Mouse (Mus musculus) right cerebral cortex, postnatal 36 days (tissue): Measurements from ENCODE around the gene Klb.
A peak's percentile ranks its signal among the peaks of the same experiment; 100 is the strongest.
"Not testable (repeated sequence)": the region's sequence is repeated elsewhere in the genome, so short reads cannot be mapped to it uniquely, and the experiment has no call there.

Experiments used
- DNase-seq, 2 experiments: peaks; one replicate each; pipeline ENCODE4 v3.0.0; 2022; ENCODE audit warnings: low spot score in 2 of 2, mixed read lengths in 1 of 2

The Klb gene

DNA sequence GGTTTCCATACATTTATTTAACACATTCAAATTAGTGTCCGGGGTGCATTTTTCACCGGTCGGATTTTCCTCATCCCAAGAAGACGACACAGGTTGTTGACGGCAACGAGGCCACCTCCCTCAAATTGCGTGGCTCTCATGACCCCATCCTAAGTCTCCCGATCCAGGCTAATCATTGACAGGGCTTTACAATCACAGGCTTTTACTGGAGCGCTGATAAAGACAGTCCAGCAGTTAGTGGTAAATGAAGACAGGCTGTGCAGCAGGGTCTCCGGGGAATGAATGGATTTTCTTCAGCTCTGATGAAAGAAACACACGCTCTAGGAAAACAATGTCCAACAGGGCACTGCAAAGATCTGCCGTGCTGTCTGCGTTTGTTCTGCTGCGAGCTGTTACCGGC, at the start of gene Klb:
Klb (plus strand) TSS at position 147 of the 400 bp plus-strand sequence.
- DNase-seq, result no peak

DNA sequence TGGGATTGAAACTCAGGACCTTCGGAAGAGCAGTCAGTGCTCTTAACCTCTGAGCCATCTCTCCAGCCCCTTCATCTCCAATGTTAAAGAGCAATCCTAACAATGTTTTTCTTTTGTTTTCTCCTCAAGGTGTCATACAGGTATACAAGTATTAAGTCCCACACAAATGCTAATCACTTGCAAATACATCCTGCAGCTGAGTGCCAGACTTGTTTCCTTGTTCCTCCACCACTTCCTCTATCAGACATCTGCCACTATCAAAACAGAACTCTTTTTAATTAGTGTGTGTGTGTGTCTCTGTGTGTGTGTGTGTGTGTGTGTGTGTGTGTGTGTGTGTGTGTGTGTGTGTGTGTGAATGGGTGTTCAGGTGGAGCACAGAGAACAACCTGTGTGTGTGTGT, 48.5 kb upstream of the Klb start:
- DNase-seq, result not testable (repeated sequence)

DNA sequence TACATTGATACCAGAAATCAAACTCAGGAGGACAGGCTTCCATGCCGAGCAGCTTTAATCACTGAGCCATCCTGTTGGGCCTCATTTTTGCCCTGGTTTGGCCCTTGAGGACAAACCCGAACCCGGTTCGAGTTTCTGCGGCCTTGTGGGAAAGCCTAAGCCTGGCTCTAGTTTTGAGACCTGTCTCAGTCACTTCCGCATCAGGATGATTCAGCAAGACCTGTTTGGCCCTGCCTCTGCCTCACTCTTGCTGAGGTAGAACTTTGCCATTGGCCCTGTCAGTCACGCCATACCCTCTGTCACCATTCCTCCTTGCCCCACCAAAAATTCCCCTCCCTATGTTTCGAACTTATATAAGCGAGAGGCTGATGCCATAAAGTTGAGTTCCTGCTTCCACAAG, 48.0 kb upstream of the Klb start:
- no peak for DNase-seq

DNA sequence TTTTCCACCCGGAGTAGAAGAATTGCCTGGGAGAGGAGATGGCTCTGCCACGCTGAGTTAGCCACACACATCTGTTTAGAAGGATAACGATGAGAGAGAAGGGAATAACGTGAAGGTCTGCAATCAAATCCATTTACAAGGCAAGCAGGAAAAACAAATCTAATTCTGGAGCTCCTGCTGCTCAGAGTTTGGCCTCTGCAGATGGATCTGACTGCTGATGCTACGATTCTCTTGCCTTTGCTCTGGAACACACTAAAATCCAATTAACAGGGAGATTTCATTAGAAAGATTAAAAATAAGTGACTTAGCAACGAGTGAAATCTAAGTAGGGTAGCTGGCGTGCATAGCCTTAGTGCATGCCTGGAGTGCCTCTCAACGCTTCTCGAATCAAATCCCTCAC, 42.6 kb upstream of the Klb start:
- DNase-seq, result no peak

DNA sequence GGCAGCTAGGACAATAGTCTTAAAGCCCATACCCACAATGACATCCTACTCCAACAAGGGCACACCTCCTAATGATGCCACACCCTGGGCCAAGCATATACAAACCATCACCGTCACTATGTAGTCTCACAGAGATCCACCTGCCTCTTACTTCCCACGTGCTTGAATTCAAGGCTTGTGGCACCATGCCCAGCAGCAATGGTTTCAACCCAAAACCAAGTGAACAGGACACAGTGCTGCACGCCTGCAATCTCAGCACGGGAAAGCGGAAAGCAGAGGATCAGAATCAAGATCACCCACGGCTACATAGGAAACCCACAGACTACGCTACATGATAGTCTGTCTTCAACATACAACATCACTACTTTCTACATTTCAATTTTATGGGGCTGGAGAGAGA, 39.9 kb upstream of the Klb start:
- DNase-seq, result no peak

DNA sequence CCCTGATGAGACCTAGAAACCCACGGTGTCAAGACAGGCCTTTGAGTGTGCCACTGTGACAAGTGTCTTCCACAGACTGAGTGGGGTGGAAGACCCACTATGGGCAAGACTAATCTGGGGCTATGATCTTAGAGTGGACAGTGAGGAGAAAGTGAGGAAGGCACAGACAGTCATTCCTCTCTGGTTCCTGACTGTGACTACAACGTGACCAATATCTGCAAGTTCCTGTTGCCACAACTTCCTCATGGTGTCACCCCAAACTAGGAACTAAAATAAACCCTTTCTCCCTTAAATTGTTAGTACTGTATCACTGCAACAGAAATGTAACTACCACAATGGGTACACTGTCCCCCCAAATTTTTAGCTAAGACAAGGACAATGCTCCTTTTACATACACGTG, 39.2 kb upstream of the Klb start:
- DNase-seq, result no peak

DNA sequence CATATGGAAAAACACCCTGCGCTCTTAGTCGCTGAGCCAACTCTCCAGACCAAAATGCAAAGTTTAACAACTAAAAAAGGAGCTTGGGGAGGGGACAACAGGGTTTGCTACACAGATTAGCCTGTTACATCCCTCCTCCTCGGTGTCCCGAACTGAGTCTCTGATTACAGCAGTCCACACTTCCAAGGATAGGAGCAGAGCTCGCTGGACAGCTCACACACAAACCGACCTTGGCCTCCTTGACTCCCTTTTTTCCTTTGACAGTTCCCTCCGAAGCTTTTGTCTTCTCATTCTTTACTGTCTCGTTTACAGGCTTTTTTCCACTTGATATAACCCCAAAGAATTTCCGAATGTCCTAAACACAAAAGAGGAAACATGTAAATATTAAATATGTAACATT, 28.9 kb upstream of the Klb start:
- DNase-seq, result no peak

DNA sequence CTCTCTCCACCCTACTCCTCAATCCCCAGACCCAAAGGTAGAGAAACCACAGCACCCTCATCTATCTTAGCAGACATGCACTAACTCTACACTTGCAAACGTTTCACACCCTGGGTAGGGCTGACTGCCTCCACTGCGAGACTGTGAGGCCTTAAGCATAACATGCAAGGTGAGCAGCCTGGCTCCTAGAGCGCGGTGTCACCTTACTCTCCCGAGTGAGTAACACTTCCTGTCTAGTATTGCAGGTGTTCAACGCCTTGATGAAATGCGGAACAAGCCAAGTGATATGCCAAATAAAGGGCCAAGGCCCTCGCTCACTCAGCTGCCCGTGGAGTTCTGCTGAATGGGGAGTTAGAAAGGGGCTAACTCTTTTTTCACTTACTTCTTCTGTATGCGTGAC, 25.9 kb upstream of the Klb start:
- DNase-seq, result no peak

DNA sequence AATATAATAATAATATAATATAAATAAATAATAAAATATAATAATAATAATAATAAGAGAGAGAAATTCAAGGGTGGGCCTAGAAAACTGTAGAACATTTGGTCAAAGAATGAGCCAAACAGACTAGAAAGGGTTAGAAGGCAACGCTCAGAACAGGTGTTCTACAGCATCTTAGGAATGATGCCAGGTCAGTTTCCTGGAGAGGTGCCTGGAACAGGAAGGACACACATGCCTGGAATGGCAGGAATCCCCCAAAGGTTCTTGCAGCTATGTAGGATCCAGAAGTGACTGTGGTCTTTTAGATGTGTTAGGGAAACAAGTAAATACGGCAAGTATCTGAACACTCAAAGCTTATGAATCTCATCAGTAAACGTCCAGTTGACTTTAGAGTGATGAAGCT, 23.8 kb upstream of the Klb start:
- DNase-seq, result no peak

DNA sequence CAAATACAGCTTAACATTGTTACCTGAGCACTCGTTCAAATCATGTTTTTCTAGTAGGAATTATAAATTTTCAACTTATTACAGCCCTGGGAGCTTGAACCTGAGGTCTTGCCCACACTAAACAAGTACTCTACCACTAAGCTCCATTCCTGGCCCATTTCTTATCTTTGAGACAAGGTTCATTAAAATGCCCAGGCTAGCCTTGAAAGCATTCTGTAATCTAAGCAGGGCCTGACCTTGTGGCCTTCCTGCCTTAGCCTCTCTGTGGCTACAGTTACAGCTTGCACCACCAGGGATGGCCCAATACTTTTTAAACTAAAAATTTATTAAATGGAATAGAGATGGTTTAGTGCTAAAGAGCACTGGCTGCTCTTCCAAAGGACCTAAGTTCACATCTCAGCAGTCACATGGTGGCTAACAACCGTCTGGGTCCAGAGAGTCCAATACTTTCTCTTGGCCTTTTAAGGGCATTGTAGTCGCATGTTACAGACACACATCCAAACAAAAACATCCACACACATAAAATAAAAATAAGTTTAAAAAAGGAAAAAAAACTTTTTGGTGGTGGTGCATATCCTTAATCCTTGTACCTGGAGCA, 23.3 kb upstream of the Klb start:
- DNase-seq, result no peak

DNA sequence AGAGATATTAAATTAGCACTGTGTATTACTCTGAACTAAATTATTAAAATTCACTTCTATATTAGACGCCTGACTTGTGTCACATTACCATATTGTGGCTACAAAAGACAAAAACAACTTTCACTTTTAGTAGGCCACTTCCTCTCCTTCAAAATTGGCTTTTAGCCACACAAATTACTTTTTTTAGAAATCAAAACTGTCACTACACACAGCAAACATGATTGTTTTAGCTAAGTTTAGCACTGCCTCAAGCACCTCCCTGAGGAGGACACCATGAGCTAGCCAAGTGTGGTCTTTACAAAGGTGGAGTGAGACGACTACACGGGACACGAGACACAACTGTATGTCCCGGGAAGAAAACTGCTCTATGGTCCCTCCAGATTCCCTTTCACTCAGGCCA, 21.9 kb upstream of the Klb start:
- no peak for DNase-seq

DNA sequence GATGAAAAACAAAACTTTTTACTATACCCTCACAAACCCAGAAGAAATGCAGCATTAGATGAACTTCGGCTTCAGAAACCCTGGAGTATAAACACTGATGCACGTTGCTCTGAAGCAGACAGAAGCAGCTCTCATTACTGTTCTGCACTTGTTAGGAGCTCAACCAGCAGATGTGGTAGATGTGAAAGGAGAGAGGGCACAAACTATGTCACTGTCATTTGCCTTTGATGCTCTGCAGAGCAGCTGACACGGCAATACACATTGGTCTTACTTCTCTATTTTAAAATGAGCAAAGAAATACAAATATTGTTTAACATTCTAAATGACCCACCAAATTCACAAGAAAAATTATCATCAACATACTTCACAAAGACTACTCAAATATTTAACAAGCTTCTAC, 18.1 kb upstream of the Klb start:
- DNase-seq, result no peak

DNA sequence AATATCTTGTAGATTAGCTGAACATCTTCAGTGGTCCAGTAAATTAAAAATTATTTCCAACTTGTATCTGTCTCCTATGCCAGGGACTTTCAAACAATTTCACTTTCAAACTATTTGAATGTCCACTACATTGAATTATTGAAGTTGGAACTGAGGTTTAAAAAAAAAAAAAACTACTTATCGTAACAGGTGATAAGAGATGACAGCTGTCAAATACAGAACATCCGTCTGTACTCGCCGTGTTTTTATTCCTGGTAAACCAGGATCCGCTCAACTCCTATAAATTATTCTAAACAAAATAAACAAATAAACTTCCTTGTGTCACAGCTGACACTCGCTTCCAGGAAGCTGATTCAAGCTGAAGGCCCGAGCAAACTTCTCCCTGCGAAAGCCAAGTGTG, 13.3 kb upstream of the Klb start:
- DNase-seq, result no peak

DNA sequence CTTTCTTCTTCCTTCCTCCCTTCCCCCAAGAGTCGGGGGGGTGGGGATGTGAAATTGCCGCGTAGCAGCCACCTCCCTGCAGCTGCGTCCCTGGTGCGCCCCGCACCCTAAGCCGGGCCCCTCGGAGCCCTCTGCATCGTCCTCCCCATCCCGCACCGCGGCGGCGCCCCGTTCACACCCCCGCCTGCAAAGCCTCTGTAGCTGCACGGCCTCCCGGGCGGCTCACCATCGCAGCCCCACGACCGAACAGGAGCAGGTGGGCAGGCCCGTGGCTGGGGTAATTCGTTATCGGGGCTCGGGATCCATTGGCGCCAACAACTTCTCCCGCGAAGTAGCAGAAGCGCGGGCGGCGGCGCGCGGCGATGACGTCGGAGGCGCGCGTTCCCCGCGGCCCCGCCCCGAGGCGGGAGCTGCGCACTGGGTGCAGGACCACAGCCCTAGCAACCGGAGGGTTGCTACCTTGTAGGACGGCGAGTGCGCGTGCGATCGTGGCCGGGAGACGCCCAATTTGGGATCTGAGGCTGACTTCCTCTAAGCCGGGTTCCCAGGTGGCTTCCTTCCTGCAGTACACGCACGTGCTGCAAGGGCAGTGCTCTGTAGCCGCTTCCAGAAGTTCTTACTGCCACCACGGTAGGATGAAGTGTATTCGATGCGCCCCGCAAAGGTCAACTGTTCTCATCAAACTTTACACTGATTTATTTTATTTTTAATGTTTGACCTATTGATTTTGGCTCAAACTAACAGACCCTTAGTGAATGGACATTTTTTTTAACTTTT, 12.6 kb upstream of the Klb start, which contains the start of gene Rfc1:
Rfc1 (minus strand) TSS at position 373 of the 777 bp plus-strand sequence.
- DNase-seq, result peak; percentile 88 to 89

DNA sequence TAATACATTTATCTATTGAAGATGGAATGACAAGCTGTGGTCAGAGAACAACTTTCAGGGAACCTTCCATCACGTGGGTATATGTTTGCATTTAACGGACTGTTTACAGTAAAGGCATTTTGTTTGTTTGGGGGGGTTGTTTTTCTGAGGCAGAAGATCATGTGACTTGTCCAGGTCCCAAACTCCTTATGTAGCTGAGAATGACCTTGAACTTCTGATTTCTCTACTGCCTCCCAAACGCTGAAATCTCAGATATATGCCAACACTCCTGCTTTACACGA, 12.1 kb upstream of the Klb start:
- no peak for DNase-seq

DNA sequence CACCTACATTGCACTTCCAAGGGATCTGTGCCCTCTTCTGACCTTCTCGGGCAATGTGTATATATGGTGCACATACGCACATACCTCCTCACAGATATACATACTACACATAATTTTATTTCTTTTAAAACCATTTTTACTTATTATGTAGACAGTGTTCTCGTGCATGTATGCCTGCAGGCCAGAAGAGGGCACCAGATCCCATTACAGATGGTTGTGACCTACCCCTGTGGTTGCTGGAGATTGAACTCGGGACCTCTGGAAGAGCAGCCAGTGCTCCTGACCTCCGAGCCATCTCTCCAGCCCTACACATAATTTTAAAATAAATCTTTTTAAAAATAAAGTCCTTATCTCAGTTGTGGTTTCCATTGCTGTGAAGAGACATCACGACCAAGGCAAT, 9.7 kb upstream of the Klb start:
- DNase-seq, result no peak

DNA sequence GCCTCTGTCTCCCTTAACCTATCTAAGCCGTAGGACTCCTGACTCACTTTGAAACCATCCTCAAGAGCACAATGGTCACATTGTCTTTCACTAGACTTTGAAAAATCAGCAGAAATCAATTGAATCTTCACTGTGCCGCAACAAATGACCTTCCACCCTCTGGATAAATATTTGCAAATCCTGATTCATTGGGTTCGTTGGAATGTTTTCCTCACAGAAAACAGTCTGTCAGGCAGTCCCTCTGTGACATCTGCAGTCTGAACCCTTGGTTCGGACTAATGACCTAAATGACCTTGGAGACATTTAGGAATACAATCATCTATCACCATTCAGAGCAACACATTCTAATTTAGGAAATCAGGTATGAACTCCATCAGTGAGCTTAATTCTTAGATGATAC, 7.9 kb upstream of the Klb start:
- DNase-seq, result no peak

DNA sequence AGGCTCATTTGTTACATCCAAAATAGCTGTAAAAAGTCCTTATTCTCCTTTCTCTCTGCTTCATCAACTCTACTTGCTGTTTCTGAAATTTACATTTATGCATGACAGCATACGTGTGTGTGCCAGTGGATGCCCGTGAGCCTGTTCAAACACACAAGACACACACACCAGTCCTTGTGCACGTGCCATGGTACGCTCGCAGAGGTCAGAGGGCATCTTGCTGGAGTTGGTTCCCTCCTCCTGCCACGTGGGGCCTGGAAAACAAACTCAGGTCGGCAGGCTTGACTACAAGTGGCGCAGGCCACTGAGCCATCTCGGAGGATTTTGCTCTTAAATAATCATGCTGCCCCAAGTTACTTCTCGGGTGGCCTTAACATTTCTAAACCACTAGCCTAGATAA, 2.4 kb downstream of the Klb start:
- DNase-seq, result no peak

DNA sequence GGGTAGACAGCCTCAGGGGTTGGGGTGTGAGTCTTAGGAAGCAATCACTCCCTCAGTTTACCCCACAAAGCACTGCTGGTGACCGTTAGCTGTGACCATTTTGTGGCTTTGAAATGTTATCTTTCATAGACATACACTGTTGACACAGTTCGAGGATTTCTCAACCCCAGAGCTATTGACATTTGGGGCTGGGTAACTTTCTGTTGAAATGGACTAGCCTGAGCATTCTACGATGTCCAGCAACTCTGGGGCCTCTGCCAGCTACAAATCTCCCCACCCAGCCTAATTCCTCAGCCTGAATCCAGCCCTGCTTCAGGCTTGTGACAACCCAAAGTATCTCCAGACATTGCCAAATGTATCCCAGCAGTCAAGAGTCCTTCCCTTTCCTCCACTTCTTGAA, 6.0 kb downstream of the Klb start:
- DNase-seq, result no peak

DNA sequence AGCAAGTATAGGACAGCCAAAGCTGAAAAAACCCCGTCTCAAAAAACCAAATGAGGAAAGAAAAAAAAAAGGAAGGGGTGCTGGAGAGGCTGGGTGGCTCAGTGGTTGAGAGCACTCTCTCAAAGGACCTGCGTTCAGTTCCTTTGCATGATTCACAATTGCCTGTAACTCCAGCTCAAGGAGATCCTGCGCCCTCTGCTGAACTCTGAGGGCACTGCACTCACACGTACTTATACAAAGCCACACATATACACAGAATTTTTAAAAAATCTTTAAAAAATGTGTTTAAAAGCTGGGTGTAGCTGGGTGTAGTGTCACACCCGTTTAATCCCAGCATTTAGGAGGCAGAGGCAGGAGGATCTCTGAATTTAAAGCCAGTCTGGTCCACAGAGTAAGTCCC, 6.9 kb downstream of the Klb start:
- DNase-seq, result no peak

DNA sequence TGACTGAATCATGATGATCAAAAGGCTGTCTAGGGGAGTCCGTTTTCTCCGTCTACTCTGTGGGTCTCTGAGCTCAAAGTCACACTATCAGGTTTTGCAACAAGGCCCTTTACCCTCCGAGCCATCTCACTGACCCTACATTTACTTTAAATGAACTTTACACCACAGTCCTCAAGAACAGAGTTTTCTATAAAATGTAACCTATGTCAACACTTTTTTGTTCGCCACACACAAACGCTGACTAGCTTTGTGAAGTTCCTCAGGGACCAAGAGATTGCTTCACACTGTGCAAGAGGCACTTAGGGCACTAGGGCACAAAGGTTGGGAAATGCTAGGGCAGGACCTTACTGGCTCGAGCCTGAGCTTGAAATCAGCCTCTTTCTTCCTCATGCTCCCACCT, 8.7 kb downstream of the Klb start:
- no peak for DNase-seq

DNA sequence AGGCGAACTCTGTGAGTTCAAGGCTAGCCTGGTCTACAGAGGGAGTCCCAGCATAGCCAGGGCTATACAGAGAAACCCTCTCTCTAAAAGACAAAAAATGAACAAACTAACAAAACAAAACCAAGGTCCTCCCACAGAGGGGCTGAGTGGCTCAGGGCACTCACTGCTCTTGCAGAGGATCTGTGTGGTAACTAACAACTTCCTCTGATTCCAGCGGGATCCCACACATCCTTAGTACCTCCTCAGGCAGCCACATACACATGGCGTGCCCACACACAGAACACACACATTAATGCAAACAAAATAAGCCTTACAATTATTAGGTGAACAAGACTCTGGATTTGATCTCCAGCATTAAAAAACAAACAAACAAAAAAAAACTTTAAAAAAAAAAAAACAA, 9.7 kb downstream of the Klb start:
- no peak for DNase-seq

DNA sequence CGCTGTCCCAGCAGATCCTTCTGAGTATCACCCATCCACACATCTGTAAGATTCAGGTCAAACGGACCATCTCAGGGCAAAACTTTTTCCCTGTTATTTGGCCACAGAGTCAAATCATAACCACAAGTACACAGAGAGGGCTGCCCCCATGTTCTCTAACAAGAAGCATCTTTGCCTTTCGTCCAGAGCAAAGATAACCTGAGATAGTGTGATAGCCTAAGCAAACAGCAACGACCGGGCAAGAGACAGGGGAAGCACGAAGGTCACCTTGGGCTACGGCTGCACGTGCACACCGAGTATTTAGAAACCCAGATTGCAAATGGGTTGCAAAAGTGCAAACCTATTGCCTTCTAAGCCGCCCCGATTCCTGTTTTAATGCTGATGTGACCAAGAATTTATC, 19.7 kb downstream of the Klb start:
- DNase-seq, result no peak

DNA sequence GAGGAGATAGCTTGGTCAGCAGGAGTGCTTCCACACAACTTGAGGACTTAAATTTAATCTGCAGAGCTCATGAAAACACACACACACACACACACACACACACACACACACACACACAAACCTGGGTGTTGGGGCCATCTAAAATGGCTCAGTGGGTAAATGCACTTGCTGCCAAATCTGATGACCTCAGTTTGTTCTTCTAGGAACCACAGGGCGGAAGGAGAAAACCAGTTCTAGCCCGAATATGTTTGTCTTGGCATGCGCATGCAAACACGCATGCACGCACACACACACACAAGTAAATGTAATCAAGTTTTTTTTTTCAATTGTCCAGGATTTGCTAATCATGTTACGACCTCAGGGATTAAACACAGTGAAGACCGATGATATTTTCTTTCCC, 23.4 kb downstream of the Klb start:
- no peak for DNase-seq
